Mouse (Mus musculus): ENCODE data around the gene Cd300lg. TPM values are rescaled to one million over a fixed set of nuclear protein-coding genes. Genes with fewer than 3 reads are reported as not detected.

The Cd300lg gene
- polyA plus RNA-seq, 2 experiments = 0.38 to 0.56 TPM

DNA sequence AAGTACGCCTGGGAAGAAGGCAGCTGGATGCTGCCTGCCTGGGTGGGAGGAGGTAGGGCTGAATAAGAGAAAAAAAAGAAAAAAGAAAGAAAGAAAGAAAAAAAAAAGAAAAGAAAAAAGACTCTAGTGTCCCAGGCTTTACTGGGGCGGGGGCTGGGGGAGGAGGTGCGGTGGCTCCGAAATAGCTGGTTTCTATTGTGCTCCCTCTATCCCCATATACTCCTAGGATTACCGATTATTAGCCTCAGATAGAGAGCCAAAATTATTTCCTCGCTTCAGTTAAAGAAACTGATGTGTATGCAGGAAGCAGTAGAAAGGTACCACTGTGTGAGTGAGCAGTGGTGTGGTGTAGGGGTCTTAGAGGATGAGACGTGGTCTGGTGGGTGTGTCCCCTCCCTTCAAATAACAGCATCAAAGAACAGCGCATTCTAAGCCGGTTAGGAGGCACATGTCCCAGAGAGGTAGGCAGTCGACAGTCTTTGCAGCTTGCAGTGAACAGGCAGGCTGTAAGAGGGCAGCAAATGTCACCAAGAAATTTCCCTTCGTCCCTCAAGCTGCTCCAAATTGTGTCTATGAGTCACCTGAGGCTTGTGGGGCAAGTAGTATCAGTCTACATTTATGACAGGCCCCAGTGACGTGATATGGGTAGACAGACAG lies 13.8 kb upstream of the Cd300lg start:
- no peak overlapping the region for H3K9ac ChIP-seq (replicated peaks)
- ATAC-seq (ENCODE audit: insufficient read depth) = no peak
- no peak for DNase-seq (ENCODE audit: low read depth in 3 of 3, low spot score in 3 of 3)
- H3K4me2 ChIP-seq (ENCODE audit: low read depth) = peak overlapping the region; percentile 71
- no peak overlapping the region for H3K27ac ChIP-seq
- peaks cover 35% of the 10 kb centered on the region for H3K27me3 ChIP-seq (ENCODE audit: control insufficient read depth, insufficient read depth, low read length)
- no peaks in the 10 kb centered on the region for H3K9me3 ChIP-seq (ENCODE audit: control insufficient read depth, low read length)
- H3K36me3 ChIP-seq (replicated peaks; ENCODE audit: control insufficient read depth, insufficient read depth, low read depth) = no peaks in the 10 kb centered on the region
- peaks cover 6 to 7% of the 10 kb centered on the region in 2 experiments; a peak in 3 of 4 replicates for H3K4me1 ChIP-seq (replicated peaks; ENCODE audit: control insufficient read depth in 2 of 2, insufficient read depth in 2 of 2, low read length in 1 of 2)
- 15% methylated on average over 12 of the region's 12 CpGs for WGBS (ENCODE audit: insufficient replicate concordance)
- no peak for TF ChIP-seq EP300 (IDR thresholded peaks at IDR 0.05; ENCODE audit: low read depth)
- TF ChIP-seq CTCF (IDR thresholded peaks at IDR 0.05; ENCODE audit: low read depth) = no peak
- no peak overlapping the region for H3K4me3 ChIP-seq (ENCODE audit: insufficient read depth in 1 of 2, low read depth in 2 of 2, low read length in 2 of 2)

DNA sequence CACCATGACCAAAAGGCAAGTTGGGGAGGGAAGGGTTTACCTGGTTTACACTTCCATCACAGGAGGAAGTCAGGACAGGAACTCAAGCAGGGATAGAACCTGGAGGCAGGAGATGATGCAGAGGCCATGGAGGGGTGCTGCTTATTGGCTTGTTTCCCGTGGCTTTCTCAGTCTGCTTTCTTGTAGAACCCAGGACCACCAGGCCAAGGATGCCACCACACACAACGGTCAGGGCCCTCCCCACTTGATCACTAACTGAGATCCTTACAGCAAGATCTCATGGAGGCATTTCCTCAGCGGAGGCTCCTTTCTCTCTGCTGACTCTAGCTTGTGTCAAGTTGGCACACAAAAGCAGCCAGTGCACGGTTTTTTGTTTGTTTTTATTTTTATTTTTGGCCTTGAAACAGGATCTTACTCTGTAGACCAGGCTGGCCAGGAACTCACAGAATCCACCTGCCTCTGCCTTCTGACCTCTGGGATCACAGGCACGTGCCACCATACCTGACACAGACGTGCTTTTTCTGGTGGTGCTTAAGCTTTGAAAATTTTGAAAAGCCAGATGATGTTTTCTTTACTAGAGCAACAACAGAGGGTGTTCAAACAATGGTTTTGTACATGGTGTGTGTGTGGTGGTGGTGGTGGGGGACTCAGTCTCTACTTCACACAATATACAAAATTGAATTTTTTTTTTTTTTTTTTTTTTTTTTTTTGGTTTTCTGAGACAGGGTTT lies 13.1 kb upstream of the Cd300lg start, which contains the start of gene Mpp3:
Gene Mpp3 (minus strand): TSS at position 375 of the 730 bp plus-strand sequence.
- H3K27ac ChIP-seq = no peak within 1 kb of the TSS
- 61% methylated on average over 6 of the region's 6 CpGs for WGBS (ENCODE audit: insufficient replicate concordance)
- TF ChIP-seq EP300 (IDR thresholded peaks at IDR 0.05; ENCODE audit: low read depth) (no peak), CTCF (IDR thresholded peaks at IDR 0.05; ENCODE audit: low read depth) (no peak)
- H3K9ac ChIP-seq (replicated peaks) = no peak within 1 kb of the TSS
- DNase-seq (ENCODE audit: low read depth in 3 of 3, low spot score in 3 of 3) (no peak), ATAC-seq (ENCODE audit: insufficient read depth) (no peak)
- peaks cover 6 to 7% of the 10 kb centered on the region in 2 experiments; a peak in 3 of 4 replicates for H3K4me1 ChIP-seq (replicated peaks; ENCODE audit: control insufficient read depth in 2 of 2, insufficient read depth in 2 of 2, low read length in 1 of 2)
- H3K4me2 ChIP-seq (ENCODE audit: low read depth) = peak within 1 kb of the TSS; percentile 71
- H3K4me3 ChIP-seq (ENCODE audit: insufficient read depth in 1 of 2, low read depth in 2 of 2, low read length in 2 of 2) = no peak within 1 kb of the TSS
- H3K27me3 ChIP-seq (ENCODE audit: control insufficient read depth, insufficient read depth, low read length) = peaks cover 35% of the 10 kb centered on the region
- no peaks in the 10 kb centered on the region for H3K9me3 ChIP-seq (ENCODE audit: control insufficient read depth, low read length)
- no peaks in the 10 kb centered on the region for H3K36me3 ChIP-seq (replicated peaks; ENCODE audit: control insufficient read depth, insufficient read depth, low read depth)

DNA sequence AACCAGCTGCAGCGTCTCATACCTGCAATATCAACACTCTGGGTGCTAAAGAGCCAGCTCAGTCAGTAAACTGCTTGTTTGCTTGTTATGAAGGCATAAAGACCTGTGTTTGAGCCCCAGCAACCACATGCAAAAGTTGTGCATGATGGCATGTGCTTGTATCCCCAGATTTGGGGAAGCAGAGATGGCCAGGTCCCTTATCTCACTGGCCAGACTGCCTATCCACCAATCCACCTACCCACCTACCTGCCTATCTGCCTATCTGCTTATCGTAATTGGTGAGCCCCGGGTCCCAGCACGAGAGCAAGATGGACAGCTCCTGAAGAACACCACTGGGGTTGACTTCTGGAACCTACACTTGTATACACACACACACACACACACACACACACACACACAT lies 12.0 kb upstream of the Cd300lg start:
- Histone ChIP-seq H3K4me3 (ENCODE audit: insufficient read depth in 1 of 2, low read depth in 2 of 2, low read length in 2 of 2) (no peak overlapping the region), H3K27ac (no peak overlapping the region), H3K9me3 (ENCODE audit: control insufficient read depth, low read length) (no peaks in the 10 kb centered on the region), H3K27me3 (ENCODE audit: control insufficient read depth, insufficient read depth, low read length) (peaks cover 35% of the 10 kb centered on the region), H3K4me1 (replicated peaks; ENCODE audit: control insufficient read depth in 2 of 2, insufficient read depth in 2 of 2, low read length in 1 of 2) (peaks cover 6 to 7% of the 10 kb centered on the region in 2 experiments; a peak in 3 of 4 replicates), H3K9ac (replicated peaks) (no peak overlapping the region), H3K36me3 (replicated peaks; ENCODE audit: control insufficient read depth, insufficient read depth, low read depth) (no peaks in the 10 kb centered on the region), H3K4me2 (ENCODE audit: low read depth) (no peak overlapping the region)
- DNase-seq (ENCODE audit: low read depth in 3 of 3, low spot score in 3 of 3) (no peak), ATAC-seq (ENCODE audit: insufficient read depth) (no peak)
- 30% methylated on average over 4 of the region's 4 CpGs for WGBS (ENCODE audit: insufficient replicate concordance)
- TF ChIP-seq CTCF (IDR thresholded peaks at IDR 0.05; ENCODE audit: low read depth) (no peak), EP300 (IDR thresholded peaks at IDR 0.05; ENCODE audit: low read depth) (peak; percentile 59)

DNA sequence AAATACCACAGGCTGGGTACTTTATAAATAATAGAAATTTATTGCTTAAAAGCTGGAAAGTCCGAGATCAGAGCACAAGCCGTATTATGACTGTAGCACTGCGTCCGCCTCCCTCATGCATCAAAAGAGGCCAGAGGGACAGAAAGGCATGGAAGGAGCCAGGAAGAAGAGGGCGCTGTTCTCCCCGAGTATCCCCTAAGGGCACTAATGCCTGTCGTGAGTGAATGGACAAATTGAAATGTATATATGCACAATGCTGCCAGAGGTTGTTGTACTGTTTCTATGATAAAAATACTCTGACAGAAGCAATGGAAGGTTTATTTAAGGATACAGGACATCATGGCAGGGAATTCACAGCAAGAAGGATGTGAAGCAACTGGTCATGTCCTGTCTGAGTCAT lies 11.3 kb upstream of the Cd300lg start:
- ATAC-seq (ENCODE audit: insufficient read depth) = no peak
- peaks cover 33% of the 10 kb centered on the region for H3K27me3 ChIP-seq (ENCODE audit: control insufficient read depth, insufficient read depth, low read length)
- no peaks in the 10 kb centered on the region for H3K9me3 ChIP-seq (ENCODE audit: control insufficient read depth, low read length)
- peak; percentile 21 for TF ChIP-seq CTCF (IDR thresholded peaks at IDR 0.05; ENCODE audit: low read depth)
- no peak for TF ChIP-seq EP300 (IDR thresholded peaks at IDR 0.05; ENCODE audit: low read depth)
- 38% methylated on average over 7 of the region's 7 CpGs for WGBS (ENCODE audit: insufficient replicate concordance)
- no peak overlapping the region for H3K4me3 ChIP-seq (ENCODE audit: insufficient read depth in 1 of 2, low read depth in 2 of 2, low read length in 2 of 2)
- H3K36me3 ChIP-seq (replicated peaks; ENCODE audit: control insufficient read depth, insufficient read depth, low read depth) = no peaks in the 10 kb centered on the region
- H3K4me2 ChIP-seq (ENCODE audit: low read depth) = no peak overlapping the region
- H3K9ac ChIP-seq (replicated peaks) = no peak overlapping the region
- H3K27ac ChIP-seq = no peak overlapping the region
- no peak for DNase-seq (ENCODE audit: low read depth in 3 of 3, low spot score in 3 of 3)
- peaks cover 6 to 7% of the 10 kb centered on the region in 2 experiments; a peak in 3 of 4 replicates for H3K4me1 ChIP-seq (replicated peaks; ENCODE audit: control insufficient read depth in 2 of 2, insufficient read depth in 2 of 2, low read length in 1 of 2)

DNA sequence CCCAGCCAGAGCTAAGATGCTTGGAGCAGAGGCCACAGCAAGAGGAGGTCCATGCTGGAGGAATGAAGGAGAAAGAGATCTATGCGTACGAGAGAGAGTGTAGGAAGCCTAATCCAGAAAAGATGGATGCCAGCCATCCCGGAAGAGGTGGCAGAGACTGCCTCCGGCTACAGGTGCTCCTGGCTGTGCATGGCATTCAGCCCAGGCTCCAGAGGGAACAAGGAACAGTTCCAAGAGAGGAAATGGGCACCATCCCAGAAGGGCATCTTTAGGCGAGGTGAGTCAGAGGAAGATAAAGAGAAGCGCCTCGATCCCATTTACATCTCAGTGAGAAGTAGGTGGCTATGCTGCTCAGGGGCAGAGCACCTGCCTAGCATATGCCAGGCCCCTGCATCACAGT lies 10.2 kb upstream of the Cd300lg start:
- no peak overlapping the region for H3K4me2 ChIP-seq (ENCODE audit: low read depth)
- TF ChIP-seq EP300 (IDR thresholded peaks at IDR 0.05; ENCODE audit: low read depth) = no peak
- TF ChIP-seq CTCF (IDR thresholded peaks at IDR 0.05; ENCODE audit: low read depth) = no peak

More for the DNA sequence above, 10.2 kb upstream of the Cd300lg start:
- ATAC-seq (ENCODE audit: insufficient read depth) = no peak
- no peak overlapping the region for H3K4me3 ChIP-seq (ENCODE audit: insufficient read depth in 1 of 2, low read depth in 2 of 2, low read length in 2 of 2)
- peaks cover 21% of the 10 kb centered on the region for H3K27me3 ChIP-seq (ENCODE audit: control insufficient read depth, insufficient read depth, low read length)
- DNase-seq (ENCODE audit: low read depth in 3 of 3, low spot score in 3 of 3) = no peak
- H3K9ac ChIP-seq (replicated peaks) = no peak overlapping the region
- H3K36me3 ChIP-seq (replicated peaks; ENCODE audit: control insufficient read depth, insufficient read depth, low read depth) = no peaks in the 10 kb centered on the region
- 70% methylated on average over 7 of the region's 7 CpGs for WGBS (ENCODE audit: insufficient replicate concordance)
- H3K9me3 ChIP-seq (ENCODE audit: control insufficient read depth, low read length) = no peaks in the 10 kb centered on the region
- H3K4me1 ChIP-seq (replicated peaks; ENCODE audit: control insufficient read depth in 2 of 2, insufficient read depth in 2 of 2, low read length in 1 of 2) = peaks cover 6 to 7% of the 10 kb centered on the region in 2 experiments; a peak in 3 of 4 replicates
- H3K27ac ChIP-seq = no peak overlapping the region
